ENCODE assay signal across 9 mouse cellular contexts in the genomic region with DNA sequence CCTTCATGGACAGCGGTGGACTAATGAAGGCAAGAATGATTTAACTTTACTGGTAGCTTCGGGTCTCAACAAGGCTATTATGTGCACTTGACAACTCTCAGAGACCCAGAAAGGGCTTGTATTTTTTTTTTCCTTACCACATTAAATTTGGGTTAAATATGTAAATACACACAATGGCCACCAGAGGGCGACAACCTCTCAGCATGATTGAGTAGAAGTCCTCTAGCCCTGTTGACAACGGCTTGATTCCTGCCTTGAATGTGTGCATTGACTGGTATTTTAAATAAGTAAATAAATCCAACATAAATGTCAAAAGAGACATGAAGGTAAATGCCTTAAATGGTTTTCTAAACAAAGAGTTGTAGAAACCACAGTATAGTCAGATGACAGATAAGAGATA. TPM values are rescaled to one million over a fixed set of nuclear protein-coding genes. Genes with fewer than 3 reads are reported as not detected.
DNase-seq lines count a peak whose midpoint lies in the region; ATAC-seq lines count a peak whose summit lies in the region.
"Had no signal": no experiment of that assay in that cellular context is flagged by ENCODE, and none has a peak within 500 bp of the region (broad histone marks: within the 10 kb centered on the region; RNA-seq: fewer than 3 reads in every experiment).

No protein-coding gene starts in this region.

- intact Hi-C loops in left cerebral cortex, postnatal 4 days (cut with DNase I) = loop anchor here (5.0 to 10.0 kb wide), 3 partner anchors 176 to 584 kb away; no protein-coding TSS in a partner anchor

- 14% methylated on average over 4 of the region's 4 CpGs for WGBS in liver, embryonic 11.5 days
- 9% methylated on average over 4 of the region's 4 CpGs for WGBS in embryonic facial prominence, embryonic 10.5 days

- no peaks in the 10 kb centered on the region for H3K4me1 ChIP-seq in liver, embryonic 11.5 days (replicated peaks; ENCODE audit: control insufficient read depth, insufficient read depth, low read length)
- peaks cover 7% of the 10 kb centered on the region; the same call in 1 of the 2 replicates for H3K4me1 ChIP-seq in embryonic facial prominence, embryonic 10.5 days
- H3K4me1 ChIP-seq: heart, embryonic 15.5 days had no signal

- H3K4me2 ChIP-seq in liver, embryonic 11.5 days = no peak overlapping the region
- H3K4me2 ChIP-seq: heart, embryonic 15.5 days had no signal

- ATAC-seq in liver, embryonic 11.5 days (replicated peaks; ENCODE audit: low FRiP score) = no peak

- H3K27me3 ChIP-seq in liver, embryonic 11.5 days (replicated peaks; ENCODE audit: control insufficient read depth, insufficient read depth, low read length) = no peaks in the 10 kb centered on the region
- H3K27me3 ChIP-seq in embryonic facial prominence, embryonic 10.5 days (replicated peaks; ENCODE audit: low read depth, poor library complexity, severe bottlenecking) = peaks cover 7% of the 10 kb centered on the region; the same call in 1 of the 2 replicates
- H3K27me3 ChIP-seq: heart, embryonic 15.5 days had no signal

- peak; percentile 49 for DNase-seq in adrenal gland, postnatal 25 days
- DNase-seq in adrenal gland, postnatal 4 days (ENCODE audit: low spot score in 2 of 2) = no peak
- DNase-seq in liver = peak; percentile 53
- no peak for DNase-seq in liver, embryonic 11.5 days (ENCODE audit: low spot score)
- DNase-seq in adrenal gland, postnatal 36 days = peak; percentile 48 to 56
- DNase-seq in embryonic facial prominence, embryonic 10.5 days (ENCODE audit: low spot score) = peak; percentile 59
- DNase-seq in left cerebral cortex, postnatal 4 days = peak; percentile 69
- DNase-seq in right cerebral cortex, postnatal 14 days = peak; percentile 60

- H3K9ac ChIP-seq in liver, embryonic 11.5 days (ENCODE audit: low read depth, low read length) = no peak overlapping the region
- H3K9ac ChIP-seq: heart, embryonic 15.5 days had no signal

- no peaks in the 10 kb centered on the region for H3K9me3 ChIP-seq in liver, embryonic 11.5 days (ENCODE audit: control insufficient read depth, low read length)
- H3K9me3 ChIP-seq in embryonic facial prominence, embryonic 10.5 days = no peaks in the 10 kb centered on the region
- H3K9me3 ChIP-seq: heart, embryonic 15.5 days had no signal

- no peak overlapping the region for H3K4me3 ChIP-seq in liver, embryonic 11.5 days (ENCODE audit: low read depth, low read length)
- no peak overlapping the region for H3K4me3 ChIP-seq in embryonic facial prominence, embryonic 10.5 days
- H3K4me3 ChIP-seq: heart, embryonic 15.5 days had no signal

- no peaks in the 10 kb centered on the region for H3K36me3 ChIP-seq in liver, embryonic 11.5 days (ENCODE audit: control insufficient read depth, insufficient read depth, low read length)
- H3K36me3 ChIP-seq in embryonic facial prominence, embryonic 10.5 days (replicated peaks) = no peaks in the 10 kb centered on the region
- H3K36me3 ChIP-seq: heart, embryonic 15.5 days had no signal

- no peak overlapping the region for H3K27ac ChIP-seq in liver, embryonic 11.5 days (ENCODE audit: low read depth, low read length)
- no peak overlapping the region for H3K27ac ChIP-seq in embryonic facial prominence, embryonic 10.5 days (replicated peaks)
- H3K27ac ChIP-seq: heart, embryonic 15.5 days had no signal

RNA-seq across cellular contexts. Expression of a gene that starts 39.5 kb away (rescaled TPM):
- 6.3 and 8.1 TPM in 2 replicates for total RNA-seq in adrenal gland, postnatal 25 days (2021)
- 10 to 100 TPM; 32.3 to 45.3 TPM for total RNA-seq in adrenal gland, postnatal 4 days (2021)
- 4.5 and 5.5 TPM in 2 replicates for polyA plus RNA-seq in liver, embryonic 11.5 days (2014; fragmentation: Nextera tagmentation; extraction: Ambion mirVana)
- total RNA-seq in adrenal gland, postnatal 36 days (2021) = 1 to 10 TPM; 6.8 to 7.9 TPM
- 50.1 and 65.8 TPM in 2 replicates for polyA plus RNA-seq in embryonic facial prominence, embryonic 10.5 days (2016; fragmentation: Nextera tagmentation; extraction: Ambion mirVana)
- 10 to 100 TPM; 32.0 to 38.3 TPM for total RNA-seq in left cerebral cortex, postnatal 4 days (2021)

Comparison
In these comparisons a context has a peak if more than half of its experiments do, and no peak if none do; other contexts are left out.
1. DNase-seq: peak in adrenal gland, postnatal 25 days (single experiment), liver (single experiment), adrenal gland, postnatal 36 days (2 of 2), embryonic facial prominence, embryonic 10.5 days (single experiment), left cerebral cortex, postnatal 4 days (single experiment) and right cerebral cortex, postnatal 14 days (single experiment); none in adrenal gland, postnatal 4 days (0 of 2) and liver, embryonic 11.5 days (single experiment).